Mouse (Mus musculus) liver, embryonic 16.5 days (tissue): ENCODE data around the gene Nkx1-1. TPM values are rescaled to one million over a fixed set of nuclear protein-coding genes. Genes with fewer than 3 reads are reported as not detected.

Source experiments
- polyA plus RNA-seq: library from polyadenylated mRNA; unstranded; fragments of >200 nt; fragmentation: Nextera tagmentation; extraction: Ambion mirVana; gene quantifications from 2 replicates; pipeline ENCODE4 v1.2.1, GENCODE M21; 2015

Gene Nkx1-1
- polyA plus RNA-seq, 1 experiment from 2014 or later = not detected

Other genes starting within 250 kb of the Nkx1-1 start
- gene Spon2, start 215.5 kb downstream of the Nkx1-1 start, polyA plus RNA-seq = 24.9 and 31.0 TPM in 2 replicates
- 159 and 168 TPM in 2 replicates for gene Ctbp1, start 159.0 kb downstream of the Nkx1-1 start, polyA plus RNA-seq
- gene Maea, start 98.5 kb downstream of the Nkx1-1 start, polyA plus RNA-seq = 46.2 and 49.6 TPM in 2 replicates
- gene Uvssa, start 55.4 kb downstream of the Nkx1-1 start, polyA plus RNA-seq = 3.0 and 3.1 TPM in 2 replicates
- 17.5 and 18.4 TPM in 2 replicates for gene Fam53a, start 195.7 kb upstream of the Nkx1-1 start, polyA plus RNA-seq
- gene Gm9903, start 195.9 kb upstream of the Nkx1-1 start, polyA plus RNA-seq = 0.12 TPM in 1 of 2 replicates, not detected in the other
- 214 and 245 TPM in 2 replicates for gene Slbp, start 218.6 kb upstream of the Nkx1-1 start, polyA plus RNA-seq
- gene Tacc3, start 224.2 kb upstream of the Nkx1-1 start, polyA plus RNA-seq = 127 and 129 TPM in 2 replicates
- 21.7 and 21.8 TPM in 2 replicates for gene Tmem129, start 224.4 kb upstream of the Nkx1-1 start, polyA plus RNA-seq